Mouse (Mus musculus) E14TG2a.4 (cell line): ENCODE results near the gene Cdh24.

ENCODE experiments used
- H3K27me3 ChIP-seq: 2 replicates; pipeline ENCODE4 v1.6.1; 2014; ENCODE audit warnings: low read length, control low read depth; ENCODE audit not compliant: insufficient read depth
- H3K36me3 ChIP-seq: 2 replicates; pipeline ENCODE4 v1.6.1; 2014; ENCODE audit warnings: low read length, control low read depth; ENCODE audit not compliant: insufficient read depth
- H3K4me1 ChIP-seq: replicated peaks from 2 replicates; pipeline ENCODE4 v1.6.1; 2014; ENCODE audit warnings: low read depth, low read length, control low read depth
- H3K4me3 ChIP-seq: replicated peaks from 2 replicates; pipeline ENCODE4 v1.5.1; 2014; ENCODE audit warnings: mild to moderate bottlenecking, low read length
- H3K9me3 ChIP-seq: 2 replicates; pipeline ENCODE4 v1.6.1; 2014; ENCODE audit warnings: low read length, control low read depth
- CTCF ChIP-seq: conservative IDR thresholded peaks from 2 replicates; pipeline ENCODE4 v1.5.1; 2014; ENCODE audit warnings: low read length
- NANOG ChIP-seq: IDR thresholded peaks from 2 replicates; pipeline ENCODE4 v1.6.1; 2014; ENCODE audit warnings: borderline replicate concordance, low read length, mixed read lengths
- POU5F1 ChIP-seq: IDR thresholded peaks from 2 replicates; pipeline ENCODE4 v1.6.1; 2014; ENCODE audit warnings: low read length, borderline replicate concordance

Cdh24 gene

GRCm38 (mm10) chr14:54605752-54606321 is 35.3 kb downstream of the Cdh24 start, which contains the start of gene 4931414P19Rik:
TSS of gene 4931414P19Rik (minus strand) at chr14:54605993.
- Histone ChIP-seq H3K4me3 (peak within 1 kb of the TSS; percentile 60), H3K9me3 (no peaks in the 10 kb centered on the region), H3K36me3 (peaks cover 9% of the 10 kb centered on the region), H3K4me1 (peaks cover 52% of the 10 kb centered on the region), H3K27me3 (no peaks in the 10 kb centered on the region)
- TF ChIP-seq CTCF (no peak), NANOG (no peak), POU5F1 (no peak)

DNA sequence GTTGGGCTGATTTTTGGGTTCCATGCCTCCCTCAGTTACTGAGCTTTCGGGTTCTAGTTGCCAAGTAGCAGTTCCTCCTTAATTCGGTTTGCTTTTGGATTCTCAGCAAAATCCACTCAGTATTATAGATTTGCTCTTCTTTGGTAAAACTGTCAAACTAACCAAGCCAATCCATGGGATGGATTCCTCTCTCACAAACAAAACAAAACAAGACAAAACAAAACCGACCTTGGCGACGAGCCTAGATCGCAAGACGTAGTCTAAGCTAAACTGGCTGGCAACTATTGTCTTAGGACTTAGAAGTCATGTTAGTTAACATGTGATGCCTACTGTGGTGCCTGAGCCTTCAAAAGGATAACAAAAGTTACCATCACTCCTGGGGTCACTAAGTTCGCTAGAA is 37.5 kb downstream of the Cdh24 start:
- no peaks in the 10 kb centered on the region for H3K9me3 ChIP-seq
- peak overlapping the region; percentile 86 for H3K4me3 ChIP-seq
- H3K27me3 ChIP-seq = no peaks in the 10 kb centered on the region
- H3K36me3 ChIP-seq = peaks cover 6% of the 10 kb centered on the region; the same call in 1 of the 2 replicates
- TF ChIP-seq CTCF = no peak
- no peak for TF ChIP-seq POU5F1
- TF ChIP-seq NANOG = no peak
- peaks cover 35% of the 10 kb centered on the region for H3K4me1 ChIP-seq

DNA sequence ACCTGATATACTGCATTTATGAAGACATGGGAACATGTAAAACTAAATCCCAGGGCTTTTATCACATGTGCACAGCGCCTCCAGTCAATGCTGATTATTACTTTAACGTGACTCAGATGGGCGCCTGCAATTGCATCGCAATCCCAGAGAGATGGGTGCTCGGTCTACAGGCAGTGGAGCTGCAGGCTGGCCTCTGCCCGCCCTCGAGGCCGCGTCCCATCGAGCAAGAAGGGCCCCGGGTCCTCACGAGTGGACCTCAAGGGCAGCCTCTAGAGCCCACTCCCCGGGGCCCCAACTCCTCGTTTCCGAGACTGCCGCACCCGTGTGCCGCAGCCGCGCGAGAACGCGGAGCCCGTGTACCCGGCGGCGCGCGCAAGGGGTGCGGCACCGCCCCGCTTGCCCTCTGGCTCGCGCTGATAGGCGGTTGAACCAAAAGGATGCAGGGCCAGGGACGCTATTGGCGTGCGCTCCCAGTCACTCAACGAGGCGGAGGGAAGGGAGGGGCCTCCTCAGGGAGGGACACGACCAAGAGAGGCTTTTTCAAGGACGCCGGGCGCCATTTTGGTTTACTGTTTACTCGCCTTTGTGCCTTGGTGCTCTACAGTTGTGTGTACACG is 38.0 kb downstream of the Cdh24 start:
- Histone ChIP-seq H3K36me3 (peaks cover 6% of the 10 kb centered on the region; the same call in 1 of the 2 replicates), H3K9me3 (no peaks in the 10 kb centered on the region), H3K4me3 (peak overlapping the region; percentile 86), H3K27me3 (no peaks in the 10 kb centered on the region), H3K4me1 (peaks cover 35% of the 10 kb centered on the region)
- no peak for TF ChIP-seq NANOG
- no peak for TF ChIP-seq CTCF
- TF ChIP-seq POU5F1 = no peak

GRCm38 (mm10) chr14:54602613-54603012 is 38.6 kb downstream of the Cdh24 start:
- no peak for TF ChIP-seq CTCF
- TF ChIP-seq POU5F1 = no peak
- TF ChIP-seq NANOG = no peak
- no peaks in the 10 kb centered on the region for H3K9me3 ChIP-seq
- H3K4me1 ChIP-seq = peaks cover 33% of the 10 kb centered on the region
- peaks cover 6% of the 10 kb centered on the region; the same call in 1 of the 2 replicates for H3K36me3 ChIP-seq
- H3K4me3 ChIP-seq = peak overlapping the region; percentile 86
- H3K27me3 ChIP-seq = no peaks in the 10 kb centered on the region

- H3K4me1 ChIP-seq = peaks cover 36% of the 10 kb centered on the region
- peaks cover 6% of the 10 kb centered on the region; the same call in 1 of the 2 replicates for H3K36me3 ChIP-seq
- no peak overlapping the region for H3K4me3 ChIP-seq
- no peaks in the 10 kb centered on the region for H3K27me3 ChIP-seq
- TF ChIP-seq CTCF (no peak), POU5F1 (no peak), NANOG (no peak)
- no peaks in the 10 kb centered on the region for H3K9me3 ChIP-seq
Measured at GRCm38 (mm10) chr14:54601601-54602000, 39.6 kb downstream of the Cdh24 start.

DNA sequence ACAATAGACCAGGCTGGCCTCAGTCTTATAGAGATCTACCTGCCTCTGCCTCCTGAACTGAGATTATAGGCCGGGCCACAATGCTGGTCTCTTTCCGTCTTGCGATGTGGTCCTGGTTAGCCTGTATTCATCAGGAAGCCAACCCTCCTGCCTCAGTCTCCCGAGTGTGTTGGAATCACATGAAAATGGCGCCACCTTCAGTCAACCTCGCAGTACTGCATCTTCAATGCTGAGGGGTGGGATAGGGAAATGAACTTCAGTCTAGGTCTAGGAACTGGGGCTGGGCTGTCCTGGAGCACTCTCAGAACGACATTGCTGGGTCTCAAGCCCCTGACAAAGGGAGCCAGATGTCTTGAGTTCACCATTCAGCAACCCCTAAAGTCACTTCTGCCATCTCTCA is 44.1 kb downstream of the Cdh24 start:
- Histone ChIP-seq H3K4me1 (peaks cover 40% of the 10 kb centered on the region), H3K9me3 (no peaks in the 10 kb centered on the region), H3K27me3 (peaks cover 14% of the 10 kb centered on the region)

GRCm38 (mm10) chr14:54594631-54595414 is 46.3 kb downstream of the Cdh24 start:
- Histone ChIP-seq H3K4me1 (peaks cover 53% of the 10 kb centered on the region), H3K27me3 (peaks cover 14% of the 10 kb centered on the region), H3K9me3 (no peaks in the 10 kb centered on the region), H3K4me3 (peak overlapping the region; percentile 77), H3K36me3 (peaks cover 13% of the 10 kb centered on the region)
- TF ChIP-seq CTCF (no peak), POU5F1 (no peak), NANOG (no peak)

More for the DNA sequence above, 44.1 kb downstream of the Cdh24 start:
- Histone ChIP-seq H3K36me3 (peaks cover 6% of the 10 kb centered on the region; the same call in 1 of the 2 replicates), H3K4me3 (no peak overlapping the region)
- TF ChIP-seq POU5F1 (no peak), NANOG (no peak), CTCF (peak; percentile 59)

DNA sequence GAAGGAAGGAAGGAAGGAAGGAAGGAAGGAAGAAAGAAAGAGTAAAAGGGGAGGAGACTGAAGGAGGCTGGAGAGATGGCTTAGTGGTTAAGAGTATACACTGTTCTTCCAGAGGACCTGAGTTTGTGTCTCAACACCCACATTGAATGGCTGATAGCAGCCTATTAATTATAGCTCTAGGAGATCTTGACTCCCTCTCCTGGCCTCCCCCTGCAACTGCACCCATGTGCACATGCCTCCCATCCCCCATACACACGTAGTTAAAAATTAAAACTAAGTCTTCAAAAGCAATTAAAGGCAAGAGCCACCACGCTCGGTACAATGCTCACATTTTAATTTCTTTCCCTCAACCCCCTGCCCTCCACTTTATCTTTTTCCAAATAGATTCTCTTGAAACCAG is 47.1 kb downstream of the Cdh24 start:
- TF ChIP-seq CTCF (peak; percentile 59), NANOG (no peak), POU5F1 (no peak)
- 0 out of 2 replicates have a peak overlapping the region, but pooled peaks have one; percentile 77 for H3K4me3 ChIP-seq
- H3K36me3 ChIP-seq = peaks cover 9% of the 10 kb centered on the region
- H3K27me3 ChIP-seq = peaks cover 14% of the 10 kb centered on the region
- H3K4me1 ChIP-seq = peaks cover 53% of the 10 kb centered on the region
- H3K9me3 ChIP-seq = no peaks in the 10 kb centered on the region
